Mouse (Mus musculus) layer of hippocampus, postnatal 36 days (tissue): ENCODE results near the gene Ccnl2. TPM values are rescaled to one million over a fixed set of nuclear protein-coding genes. Genes with fewer than 3 reads are reported as not detected.
A peak's percentile ranks its signal among the peaks of the same experiment; 100 is the strongest.
"Not testable (repeated sequence)": the region's sequence is repeated elsewhere in the genome, so short reads cannot be mapped to it uniquely, and the experiment has no call there.

Experiments used
- DNase-seq, 2 experiments: peaks; one replicate each; pipeline ENCODE4 v3.0.0; 2022
- total RNA-seq, 2 experiments: library from RNA; stranded (reverse); gene quantifications; 2 replicates each; pipeline ENCODE4 v1.2.3; 2021

Gene Ccnl2
- 100 to 1,000 TPM in 1 of 2 experiments, 10 to 100 TPM in 1; 87.0 to 106 TPM for total RNA-seq

DNA sequence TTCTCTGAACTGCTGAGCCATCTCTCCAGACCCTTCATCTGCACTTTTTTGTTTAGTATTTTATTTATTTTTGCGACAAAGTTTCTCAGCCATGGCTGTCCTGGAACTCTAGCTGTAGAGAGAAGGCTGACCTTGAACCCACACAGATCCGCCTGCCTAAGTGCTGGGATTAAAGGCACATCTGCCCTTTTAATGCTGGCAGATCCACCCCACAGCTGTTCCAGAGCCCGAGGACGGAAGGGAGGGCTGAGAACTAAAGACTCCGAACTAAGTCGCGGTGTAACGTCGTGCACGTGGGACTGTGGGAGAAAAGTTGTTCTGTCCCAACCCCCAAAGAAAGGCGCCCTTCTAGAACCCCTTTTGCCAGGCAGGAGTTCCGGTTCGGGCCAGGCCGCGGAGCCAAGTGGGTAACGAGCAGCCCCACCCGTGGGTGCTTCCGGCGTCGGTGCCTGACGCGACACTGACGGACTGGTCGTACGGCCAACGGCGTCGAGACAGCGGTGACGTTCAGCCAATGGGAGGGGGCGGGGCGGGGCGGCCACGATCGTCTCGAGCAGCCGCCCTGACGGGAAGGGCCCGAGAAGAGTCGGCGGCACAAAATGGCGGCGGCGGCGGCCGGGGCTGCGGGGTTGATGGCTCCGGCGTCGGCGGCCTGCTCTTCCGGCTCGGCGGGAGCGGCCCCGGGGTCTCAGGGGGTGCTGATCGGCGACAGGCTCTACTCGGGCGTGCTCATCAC lies at the start of gene Ccnl2:
Gene Ccnl2, plus strand, starts transcription at position 561 of the 736 bp plus-strand sequence.
- DNase-seq: peak; percentile 91

GRCm38 (mm10) chr4:155769496-155769879 lies 42.8 kb upstream of the Ccnl2 start:
- no peak for DNase-seq

GRCm38 (mm10) chr4:155769880-155770512 lies 42.3 kb upstream of the Ccnl2 start:
- DNase-seq: peak; percentile 86 to 87

DNA sequence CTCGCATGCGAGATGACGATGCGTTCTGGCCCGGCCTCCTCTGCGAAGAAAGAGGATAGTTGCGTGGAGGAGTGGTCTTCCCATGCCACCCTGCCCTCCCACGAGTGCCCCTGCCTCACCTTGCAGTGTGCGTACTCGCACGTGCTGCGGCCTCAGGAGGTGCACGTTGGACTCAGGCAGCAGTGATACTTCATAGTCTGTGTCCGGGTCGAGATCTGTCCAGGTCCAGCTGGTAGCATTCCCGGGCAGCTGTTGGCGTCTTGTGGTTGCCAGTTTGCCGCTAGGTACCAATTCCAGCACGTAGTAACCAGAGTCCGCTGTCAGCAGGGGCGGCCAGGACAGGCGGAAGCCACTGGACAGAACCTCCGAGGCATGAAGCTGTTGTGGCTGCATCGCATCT lies 41.7 kb upstream of the Ccnl2 start:
- no peak for DNase-seq

- no peak for DNase-seq
Observed at GRCm38 (mm10) chr4:155771706-155772105, 40.6 kb upstream of the Ccnl2 start.

- DNase-seq: no peak
Observed at GRCm38 (mm10) chr4:155772786-155773185, 39.5 kb upstream of the Ccnl2 start.

DNA sequence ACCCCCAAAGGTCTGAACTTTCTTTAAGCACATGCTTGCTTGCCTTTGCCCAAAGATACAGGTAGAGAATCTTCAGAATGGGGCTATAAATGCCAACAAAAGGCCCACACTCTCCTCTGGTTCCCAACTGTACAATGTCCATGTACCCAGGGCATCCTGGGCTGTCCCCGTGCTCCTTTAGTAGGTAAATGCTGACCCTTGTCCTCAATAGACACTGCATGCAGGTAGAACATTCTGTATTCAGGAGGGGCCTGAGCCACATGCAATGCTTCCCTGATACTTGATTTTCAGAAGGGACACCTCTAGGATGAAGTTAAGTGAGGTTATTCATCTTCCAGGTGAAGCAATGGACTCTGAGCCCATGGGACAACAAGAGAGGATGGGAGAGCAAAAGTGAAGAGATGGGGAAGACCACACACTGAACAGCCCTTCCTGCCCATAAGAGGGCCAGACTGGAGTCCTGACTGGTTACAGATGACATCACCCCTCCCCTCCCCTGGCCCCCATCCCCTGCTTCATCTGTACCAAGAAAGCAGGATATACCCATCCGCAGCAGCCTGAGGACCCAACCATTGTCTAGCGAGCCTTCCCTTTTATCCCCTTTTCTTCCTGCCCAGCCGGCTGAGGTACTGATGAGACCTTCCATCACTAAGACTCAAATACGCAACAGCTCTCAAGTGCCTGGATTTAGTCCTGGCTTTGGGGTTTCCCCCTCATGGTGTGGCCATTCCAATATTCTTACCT lies 38.8 kb upstream of the Ccnl2 start:
- no peak for DNase-seq

GRCm38 (mm10) chr4:155774280-155774754 lies 38.0 kb upstream of the Ccnl2 start, which contains the start of gene Vwa1:
Gene Vwa1 (minus strand): TSS chr4:155774698.
- DNase-seq: peak; percentile 81 to 83

GRCm38 (mm10) chr4:155774971-155775740 lies 37.1 kb upstream of the Ccnl2 start:
- peak in 1 of 2 experiments; percentile 50 for DNase-seq

DNA sequence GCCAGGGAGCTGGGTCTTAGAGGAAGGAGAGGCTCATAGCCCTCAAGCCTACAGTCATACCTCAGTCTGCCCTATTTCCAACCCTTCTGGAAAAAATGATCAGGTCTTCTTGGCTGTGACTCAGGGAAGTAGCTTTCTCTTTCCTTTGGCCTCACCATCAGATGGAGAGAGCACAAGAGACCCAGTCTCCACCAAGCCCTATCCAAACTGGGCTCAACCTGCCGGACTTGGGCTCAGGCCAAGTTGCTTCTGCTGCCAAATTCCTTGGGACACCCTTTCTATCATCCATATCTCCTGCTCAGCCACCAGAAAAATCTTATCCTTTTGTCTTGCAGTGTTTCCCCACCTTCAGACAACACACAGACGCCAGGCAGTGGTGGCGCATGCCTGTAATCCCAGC lies 36.4 kb upstream of the Ccnl2 start:
- DNase-seq: no peak

- no peak for DNase-seq
Observed at GRCm38 (mm10) chr4:155776704-155777335, 35.5 kb upstream of the Ccnl2 start.

DNA sequence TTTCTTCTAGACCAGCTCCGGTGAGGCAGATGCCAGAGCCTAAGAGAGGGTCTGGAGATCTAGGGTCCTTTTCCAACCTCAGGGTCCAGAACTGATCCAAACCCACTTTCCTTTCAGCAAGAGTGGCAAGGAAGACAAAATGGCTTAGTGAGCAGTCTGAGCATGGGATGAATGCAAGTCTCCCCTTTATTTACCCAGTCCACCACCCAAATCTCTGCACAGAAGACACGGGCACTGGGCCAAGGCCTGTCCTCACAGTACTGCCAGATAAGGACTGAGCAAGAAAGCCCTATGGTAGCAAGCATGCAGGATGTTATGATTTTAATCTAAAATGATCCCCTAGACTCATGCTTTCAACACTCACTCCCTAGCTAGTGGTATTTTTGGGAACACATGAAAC lies 34.5 kb upstream of the Ccnl2 start:
- DNase-seq: no peak

GRCm38 (mm10) chr4:155779498-155779897 lies 32.8 kb upstream of the Ccnl2 start:
- no peak for DNase-seq

DNA sequence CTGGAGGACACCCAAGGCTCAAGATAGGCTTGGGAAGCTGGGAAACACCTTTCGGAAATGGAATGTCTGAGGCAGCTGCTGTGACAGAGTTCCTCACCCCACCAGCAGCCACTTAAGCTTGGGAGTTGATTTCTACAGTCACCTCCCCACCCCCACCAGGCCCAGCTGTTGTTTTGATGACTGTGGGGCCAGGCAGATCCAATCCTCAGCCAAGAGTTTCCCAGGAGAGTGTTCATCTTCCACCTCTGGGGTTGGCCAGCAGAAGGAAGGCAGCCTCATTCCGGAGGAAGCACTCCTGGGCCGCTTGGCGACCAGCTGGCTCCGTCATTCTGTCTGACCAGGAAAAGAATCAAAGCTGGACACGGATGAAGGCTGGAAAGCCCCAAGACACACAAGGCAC lies 31.4 kb upstream of the Ccnl2 start:
- no peak for DNase-seq

DNA sequence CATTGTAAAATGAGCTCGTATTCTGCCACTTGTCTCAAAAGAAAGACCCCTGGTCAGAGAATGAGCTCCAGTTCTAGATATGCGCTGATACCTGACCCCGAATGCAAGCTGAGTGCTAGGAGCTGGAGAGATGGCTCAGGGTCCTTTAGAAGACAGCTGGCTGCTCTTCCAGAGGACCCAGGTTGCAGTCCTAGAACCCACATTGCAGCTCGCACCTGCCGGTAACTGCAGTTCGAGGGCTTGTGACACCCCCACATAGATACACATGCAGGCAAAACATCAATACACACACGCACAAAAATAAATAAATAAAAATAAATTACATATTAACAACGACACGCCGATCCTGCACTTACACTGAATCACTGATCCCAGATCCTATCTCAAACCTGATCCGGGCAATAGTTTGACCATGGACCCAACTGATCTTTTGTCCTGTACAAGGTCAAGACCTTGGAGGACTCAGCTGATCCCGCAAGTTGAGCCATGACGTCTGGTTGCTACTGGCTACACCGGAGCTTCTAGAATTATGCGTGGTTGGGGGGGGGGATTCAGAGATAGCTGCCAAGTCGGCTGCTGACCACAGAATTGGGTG lies 28.7 kb upstream of the Ccnl2 start:
- no peak for DNase-seq

- peak; percentile 74 to 81 for DNase-seq
Observed at GRCm38 (mm10) chr4:155784081-155784701, 28.1 kb upstream of the Ccnl2 start.

- DNase-seq: no peak
Observed at GRCm38 (mm10) chr4:155785246-155785645, 27.0 kb upstream of the Ccnl2 start.

GRCm38 (mm10) chr4:155785819-155786218 lies 26.5 kb upstream of the Ccnl2 start, which contains the start of gene Tmem88b:
Gene Tmem88b (minus strand): TSS chr4:155785874.
- no peak for DNase-seq

GRCm38 (mm10) chr4:155788300-155788699 lies 24.0 kb upstream of the Ccnl2 start:
- no peak for DNase-seq

- not testable (repeated sequence) for DNase-seq
Observed at GRCm38 (mm10) chr4:155788833-155789232, 23.5 kb upstream of the Ccnl2 start.

GRCm38 (mm10) chr4:155790021-155790489 lies 22.2 kb upstream of the Ccnl2 start, which contains the start of gene Ankrd65:
Gene Ankrd65 (plus strand): TSS chr4:155790439.
- DNase-seq: no peak
